Mouse (Mus musculus): ENCODE data around the gene Ahdc1.

Ahdc1 gene

GRCm38 (mm10) chr4:133054530-133054929 is 43.5 kb downstream of the Ahdc1 start:
- DNase-seq (ENCODE audit: low spot score in 2 of 2) = no peak

DNA sequence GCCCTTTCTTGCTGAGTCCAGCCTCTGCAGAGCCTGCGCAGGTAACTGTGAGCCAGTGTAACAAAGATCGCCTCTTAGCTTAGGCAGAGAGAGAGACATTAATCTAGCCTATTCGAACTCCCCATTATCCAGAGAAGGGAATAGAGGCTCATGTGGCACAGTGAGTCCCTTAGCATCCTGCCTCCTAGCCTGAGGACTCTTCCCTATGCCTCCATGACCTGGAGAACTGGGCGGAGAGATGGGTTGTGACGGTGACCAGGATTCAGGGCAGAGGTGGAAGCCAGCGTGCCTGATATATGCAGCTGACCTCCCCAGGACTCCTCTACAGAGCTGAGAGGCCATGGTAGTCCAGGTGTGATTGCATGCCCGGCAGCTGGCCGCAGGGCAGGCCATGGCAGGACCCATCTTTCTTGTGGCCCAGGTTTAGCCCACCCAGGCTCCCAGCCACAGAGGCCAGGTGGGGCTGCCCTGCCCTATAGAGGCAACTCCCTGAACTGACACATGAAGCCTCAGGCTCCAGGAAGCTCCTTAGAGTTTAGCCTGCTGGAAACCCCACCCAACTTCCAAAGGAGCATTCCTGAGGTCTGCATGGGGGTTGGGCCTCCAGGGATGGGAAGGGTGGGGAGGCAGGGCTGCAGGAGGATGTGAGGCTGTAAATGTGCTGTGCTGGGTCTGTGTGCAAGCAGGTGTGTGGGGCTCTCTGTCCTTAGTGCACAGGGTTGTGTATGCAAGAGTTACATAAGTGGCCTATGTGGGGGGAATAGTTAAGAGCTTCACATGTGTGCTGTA is 44.3 kb downstream of the Ahdc1 start:
- no peak for DNase-seq (ENCODE audit: low spot score in 2 of 2)

- peak; percentile 73 to 75 for DNase-seq (ENCODE audit: low spot score in 2 of 2)
Observed at GRCm38 (mm10) chr4:133056069-133056890, 45.2 kb downstream of the Ahdc1 start.

DNA sequence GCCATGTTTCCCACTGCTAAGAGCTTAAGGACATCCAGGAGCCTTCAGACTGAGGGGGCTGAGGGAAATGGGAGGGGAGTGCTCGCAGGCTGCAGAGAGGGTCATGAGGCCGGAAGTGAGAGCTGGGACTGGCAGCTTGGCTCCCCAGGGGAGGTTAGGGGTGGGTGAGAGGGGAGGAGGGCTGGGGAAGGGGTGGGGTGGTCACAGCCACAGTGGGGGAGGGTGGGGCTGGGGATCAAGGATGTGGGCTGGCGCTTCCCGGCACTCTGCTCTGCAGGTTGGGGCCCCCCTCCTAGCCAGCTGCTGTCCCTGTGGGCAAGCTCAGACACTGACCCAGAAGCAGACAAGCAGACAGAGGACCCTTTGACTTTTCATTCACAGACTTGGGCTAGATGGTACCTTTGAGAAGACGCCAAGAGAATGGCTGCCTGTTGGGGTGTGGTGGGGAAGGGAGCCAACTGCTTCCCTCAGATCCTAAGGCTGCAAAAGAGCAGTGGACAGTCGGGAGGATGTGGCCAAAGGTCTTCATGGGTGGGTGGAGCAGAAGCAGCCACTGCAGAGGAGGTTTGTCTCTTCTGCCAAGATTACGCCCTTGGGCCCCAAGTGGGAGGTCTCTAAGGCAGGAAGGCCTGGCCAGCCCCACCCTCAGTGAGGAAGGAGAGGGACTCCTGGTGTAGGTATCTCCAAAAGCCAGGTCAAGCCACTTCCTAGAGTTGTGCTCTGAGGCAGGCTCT is 46.5 kb downstream of the Ahdc1 start:
- no peak for DNase-seq (ENCODE audit: low spot score in 2 of 2)

DNA sequence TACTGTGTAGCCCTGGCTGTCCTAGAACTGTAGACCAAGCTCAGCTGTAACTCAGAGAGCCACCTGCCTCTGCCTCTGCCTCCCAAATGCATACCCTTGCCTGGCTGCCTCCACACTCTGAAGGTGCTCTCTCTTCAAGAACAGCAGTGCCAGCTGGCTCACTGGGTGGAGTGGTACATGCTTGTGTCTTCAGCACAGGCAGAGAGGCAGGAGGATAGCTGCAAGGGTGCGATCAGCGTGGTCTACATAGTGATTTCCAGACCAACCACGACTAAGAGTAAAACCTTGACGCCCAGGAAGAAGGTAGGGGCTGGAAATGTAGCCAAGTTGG is 47.0 kb downstream of the Ahdc1 start:
- no peak for DNase-seq (ENCODE audit: low spot score in 2 of 2)

DNA sequence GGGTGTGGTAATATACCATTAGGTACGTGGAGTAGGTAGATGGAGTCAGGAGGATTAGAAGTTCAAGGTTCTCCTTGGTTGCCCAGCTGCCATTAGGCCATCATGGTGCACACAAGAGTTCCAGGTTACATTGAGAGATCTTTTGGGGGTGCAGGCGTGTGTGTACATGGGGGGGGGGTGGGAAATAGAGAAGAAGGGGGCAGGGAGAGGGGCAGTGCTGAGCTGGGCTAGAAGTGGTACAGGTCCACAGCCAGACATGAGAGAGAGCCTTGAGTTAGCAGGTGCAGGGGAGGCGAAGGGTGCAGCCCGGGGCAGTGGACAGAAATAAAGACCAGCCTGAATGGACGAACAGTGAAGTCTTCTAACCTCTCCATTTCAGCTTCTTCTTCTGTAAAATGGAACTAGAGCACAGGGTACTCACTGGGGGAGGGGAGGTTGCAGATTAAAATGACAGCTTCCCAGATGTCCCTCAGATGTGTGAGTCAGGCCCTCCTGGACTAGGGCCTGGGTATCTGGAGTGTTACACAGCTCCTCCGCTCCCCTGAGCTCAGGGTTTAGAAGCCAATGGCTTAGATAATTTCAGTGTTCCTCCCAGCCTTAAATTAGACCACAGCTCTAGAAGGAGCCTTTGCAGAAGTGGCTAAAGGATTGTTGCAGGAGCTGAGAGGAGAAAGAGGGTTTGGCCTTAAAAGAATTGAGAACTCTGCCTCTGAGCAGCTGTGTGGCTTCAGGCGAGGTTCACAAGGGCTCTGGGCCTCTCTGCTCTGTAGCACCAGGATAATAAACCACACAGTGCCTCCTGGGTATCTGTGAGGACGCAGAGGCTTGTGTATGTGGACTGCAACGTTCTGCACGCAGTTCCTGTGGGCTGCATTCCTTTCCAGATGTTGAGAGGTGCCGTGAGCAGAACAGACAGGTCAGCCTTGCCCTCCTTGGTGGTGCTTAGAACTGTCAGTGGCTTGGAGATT is 47.7 kb downstream of the Ahdc1 start:
- no peak for DNase-seq (ENCODE audit: low spot score in 2 of 2)

GRCm38 (mm10) chr4:133060702-133061101 is 49.6 kb downstream of the Ahdc1 start:
- DNase-seq (ENCODE audit: low spot score in 2 of 2) = no peak

GRCm38 (mm10) chr4:133061798-133062197 is 50.7 kb downstream of the Ahdc1 start:
- no peak for DNase-seq (ENCODE audit: low spot score in 2 of 2)

DNA sequence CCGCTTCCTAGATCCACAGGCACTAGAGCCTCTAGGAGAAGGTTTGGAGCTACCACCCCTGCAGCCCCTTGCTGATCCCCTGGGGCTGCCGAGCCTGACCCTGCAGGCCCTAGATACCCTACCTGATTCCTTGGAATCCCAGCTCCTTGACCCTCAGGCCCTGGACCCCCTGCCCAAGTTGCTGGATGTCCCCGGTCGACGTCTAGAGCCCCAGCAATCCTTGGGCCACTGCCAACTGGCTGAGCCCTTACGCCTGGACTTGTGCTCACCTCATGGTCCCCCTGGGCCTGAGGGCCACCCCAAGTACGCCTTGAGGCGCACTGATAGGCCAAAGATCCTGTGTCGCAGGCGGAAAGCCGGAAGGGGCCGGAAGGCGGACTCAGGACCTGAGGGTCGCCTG is 51.2 kb downstream of the Ahdc1 start:
- no peak for DNase-seq (ENCODE audit: low spot score in 2 of 2)

GRCm38 (mm10) chr4:133063203-133063602 is 52.1 kb downstream of the Ahdc1 start:
- DNase-seq (ENCODE audit: low spot score in 2 of 2) = no peak

- no peak for DNase-seq (ENCODE audit: low spot score in 2 of 2)
Observed at GRCm38 (mm10) chr4:133063799-133064198, 52.7 kb downstream of the Ahdc1 start.

- no peak for DNase-seq (ENCODE audit: low spot score in 2 of 2)
Observed at GRCm38 (mm10) chr4:133064791-133065190, 53.7 kb downstream of the Ahdc1 start.

- no peak for DNase-seq (ENCODE audit: low spot score in 2 of 2)
Observed at GRCm38 (mm10) chr4:133065894-133066386, 54.9 kb downstream of the Ahdc1 start.

DNA sequence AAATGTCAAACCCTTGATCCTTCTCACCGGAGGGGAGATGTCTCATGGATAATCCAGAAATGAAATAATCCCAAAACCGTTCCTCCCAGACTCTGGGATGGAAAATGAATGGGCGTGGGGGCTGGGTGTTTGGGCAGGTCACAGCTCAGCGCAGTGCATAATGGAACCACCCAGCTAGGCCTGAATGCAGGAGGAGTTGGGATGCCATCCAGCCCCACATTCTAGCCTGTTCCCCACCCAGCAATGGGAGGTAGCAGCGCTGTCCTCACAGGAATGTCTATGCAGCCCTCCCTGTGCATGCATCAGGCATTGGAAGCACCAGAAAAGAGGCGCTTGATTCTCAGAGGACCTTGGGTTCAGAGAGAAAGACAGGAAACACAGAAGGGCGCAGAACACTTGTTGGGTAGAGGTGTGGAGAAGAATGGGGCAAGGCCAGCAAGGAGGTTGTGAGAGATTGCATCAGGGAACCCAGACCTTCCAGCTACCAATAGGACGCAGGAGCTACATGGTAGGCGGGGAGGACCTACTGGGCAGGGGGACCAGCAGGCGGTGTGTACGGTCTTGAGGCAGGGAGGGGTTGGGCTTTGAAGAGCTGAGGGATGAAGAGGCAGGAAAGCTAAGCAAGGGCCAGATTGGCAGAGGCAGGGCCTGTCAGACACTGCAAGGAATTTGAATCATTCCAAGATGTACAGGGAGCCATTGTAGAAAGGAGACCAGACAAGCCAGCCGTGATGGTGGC is 57.5 kb downstream of the Ahdc1 start:
- peak in 1 of 2 experiments; percentile 60 for DNase-seq (ENCODE audit: low spot score in 2 of 2)

DNA sequence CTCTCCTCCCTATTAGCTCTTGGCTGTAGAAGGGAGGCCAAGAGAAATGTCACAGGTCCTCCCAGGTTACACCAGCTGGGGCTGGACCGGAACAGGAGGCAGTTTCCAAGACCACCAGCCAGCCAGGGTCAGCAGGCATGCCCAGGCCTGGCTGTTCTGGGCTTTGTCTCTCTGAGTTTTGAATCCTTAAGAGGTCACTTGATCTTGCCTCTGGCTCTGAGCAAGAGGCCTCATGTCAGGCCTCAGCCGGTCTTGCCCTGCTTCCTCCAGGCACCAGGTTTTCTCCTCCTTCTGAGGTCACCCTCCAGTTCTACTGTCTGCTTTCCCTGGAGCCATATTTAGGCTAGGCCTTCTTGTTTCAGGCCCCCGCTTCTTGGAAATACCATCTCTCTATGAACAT is 59.3 kb downstream of the Ahdc1 start:
- no peak for DNase-seq (ENCODE audit: low spot score in 2 of 2)

- no peak for DNase-seq (ENCODE audit: low spot score in 2 of 2)
Observed at GRCm38 (mm10) chr4:133070821-133071372, 59.8 kb downstream of the Ahdc1 start.

DNA sequence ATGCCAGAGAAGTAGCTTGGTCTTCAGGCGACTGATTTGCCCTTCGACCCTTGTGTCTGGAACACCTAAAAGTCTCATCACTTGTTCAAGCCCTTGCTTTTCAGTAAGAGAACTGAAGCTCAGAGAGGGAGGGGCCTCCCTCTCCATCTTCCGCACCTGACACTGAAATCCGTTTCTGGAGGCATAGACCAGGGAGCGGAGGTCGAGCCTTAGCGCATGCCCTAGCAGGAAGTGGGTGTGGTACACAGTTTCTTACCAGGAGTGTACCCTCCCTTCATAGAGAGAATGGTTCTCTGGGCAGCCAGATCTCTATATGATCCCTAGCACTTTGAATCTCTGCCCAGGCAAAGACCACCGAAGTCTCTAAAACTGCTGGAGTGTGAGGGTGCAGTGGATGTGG is 62.1 kb downstream of the Ahdc1 start:
- no peak for DNase-seq (ENCODE audit: low spot score in 2 of 2)

DNA sequence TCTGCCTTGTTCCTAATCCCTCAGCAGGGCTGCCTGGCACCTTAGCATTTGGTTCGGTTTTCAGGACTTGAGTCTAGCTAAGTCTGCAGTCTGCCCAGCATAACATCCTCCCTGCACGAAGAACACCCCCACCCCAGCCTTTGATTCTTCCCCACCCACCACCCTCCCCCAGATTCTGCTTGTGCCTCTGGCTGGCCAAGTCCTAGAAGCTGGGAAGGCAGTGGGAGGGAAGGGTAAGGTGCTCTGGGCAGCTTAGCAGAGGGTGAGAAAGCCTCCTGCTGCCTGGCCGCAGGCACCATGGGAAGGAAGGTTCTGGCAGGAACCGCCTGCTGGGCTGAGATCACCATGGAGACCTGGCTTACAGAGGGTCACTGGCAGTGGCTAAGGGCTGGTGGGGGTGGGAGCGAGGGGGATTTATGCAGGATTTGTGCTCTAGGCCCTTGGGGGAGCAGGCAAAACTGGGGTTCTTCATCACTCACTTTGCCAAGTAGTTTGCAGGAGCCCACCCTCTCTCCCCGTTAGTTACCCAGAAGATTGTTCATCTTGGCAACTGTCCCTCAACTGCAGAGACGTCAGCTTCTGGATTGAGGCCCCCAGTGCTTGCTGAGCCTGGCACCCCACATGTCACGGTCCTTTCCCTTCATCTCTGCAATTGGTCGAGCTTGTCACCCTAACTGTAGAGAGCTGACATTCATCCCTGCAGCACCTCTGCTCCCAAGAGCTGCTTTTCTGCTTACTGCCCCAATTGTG is 63.2 kb downstream of the Ahdc1 start:
- DNase-seq (ENCODE audit: low spot score in 2 of 2) = no peak

DNA sequence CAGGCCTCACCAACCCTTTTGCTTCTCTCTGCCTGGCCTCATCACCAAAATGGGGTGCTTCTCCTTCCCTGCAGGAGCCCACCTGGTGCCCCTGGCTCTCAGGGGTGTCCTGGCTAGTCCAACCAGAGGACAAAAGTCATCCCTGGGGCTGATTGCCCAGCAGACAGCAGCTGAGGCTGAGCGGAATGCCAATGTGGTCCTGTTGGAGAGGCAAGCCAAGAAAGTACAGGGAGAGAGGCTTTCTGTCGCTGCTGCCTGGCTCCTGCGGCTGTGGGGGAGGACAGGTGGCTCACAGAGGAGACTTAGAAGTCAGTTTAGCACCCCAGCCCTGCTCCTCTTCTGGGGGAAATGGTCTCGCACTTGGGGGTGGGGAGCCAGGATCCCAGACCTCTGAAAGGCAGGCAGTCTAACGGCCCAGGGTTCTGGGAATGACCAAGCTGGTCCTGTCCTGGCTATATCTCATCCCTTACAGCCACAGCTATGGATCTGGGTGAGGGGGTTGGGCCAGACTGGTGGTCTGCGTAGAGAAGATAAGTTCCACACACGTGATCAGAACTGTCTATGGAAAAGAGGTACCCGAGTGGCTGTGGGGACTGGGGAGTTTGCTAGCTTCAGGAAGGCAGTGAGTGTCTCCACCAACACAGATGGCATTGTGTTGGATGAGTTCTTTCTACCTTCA is 64.0 kb downstream of the Ahdc1 start:
- no peak for DNase-seq (ENCODE audit: low spot score in 2 of 2)
